Mouse (Mus musculus) MEL (cell line): ENCODE measurements around the gene Mob2. TPM values are rescaled to one million over a fixed set of nuclear protein-coding genes. Genes with fewer than 3 reads are reported as not detected.

Experiments
- DNase-seq: peaks from one replicate; pipeline ENCODE4 v3.0.0; 2011; ENCODE audit warnings: low read depth, low spot score
- H3K27ac ChIP-seq: 2 replicates; pipeline ENCODE4 v1.5.1; 2012; ENCODE audit warnings: low read depth, mild to moderate bottlenecking, control low read depth, low read length, moderate library complexity; ENCODE audit not compliant: control insufficient read depth
- H3K27me3 ChIP-seq, 2 experiments: fragments of 150-350 bp in 1 of 2; sonication (generic) in 1 of 2; 2 replicates each; pipeline ENCODE4 v1.6.1; 2012; ENCODE audit warnings: low read length in 2 of 2, mild to moderate bottlenecking in 2 of 2, improper control_type of control experiment in 1 of 2, moderate library complexity in 1 of 2; ENCODE audit not compliant: insufficient read depth in 2 of 2, control insufficient read depth in 1 of 2
- H3K36me3 ChIP-seq, 2 experiments: 2 replicates each; pipeline ENCODE4 v1.6.1; 2012 to 2014; ENCODE audit warnings: low read length in 2 of 2, improper control_type of control experiment in 1 of 2, inconsistent platforms in 1 of 2, mild to moderate bottlenecking in 1 of 2; ENCODE audit not compliant: insufficient read depth in 2 of 2, control insufficient read depth in 1 of 2
- H3K4me1 ChIP-seq, 2 experiments: fragments of 150-350 bp in 1 of 2; sonication (generic) in 1 of 2; 2 replicates each; pipeline ENCODE4 v1.6.1; 2012; ENCODE audit warnings: low read length in 2 of 2, improper control_type of control experiment in 1 of 2, mild to moderate bottlenecking in 1 of 2; ENCODE audit not compliant: insufficient read depth in 2 of 2, control insufficient read depth in 1 of 2
- H3K4me3 ChIP-seq, 2 experiments: fragments of 150-350 bp in 1 of 2; sonication (generic) in 1 of 2; 2 replicates each; pipeline ENCODE4 v1.5.1; 2012; ENCODE audit warnings: low read depth in 2 of 2, low read length in 2 of 2, mild to moderate bottlenecking in 2 of 2, moderate library complexity in 2 of 2, control low read depth in 1 of 2, improper control_type of control experiment in 1 of 2; ENCODE audit not compliant: control insufficient read depth in 1 of 2, insufficient read depth in 1 of 2
- H3K79me2 ChIP-seq: 2 replicates; pipeline ENCODE4 v1.6.1; 2012; ENCODE audit warnings: mild to moderate bottlenecking, low read length, moderate library complexity; ENCODE audit not compliant: control insufficient read depth, poor library complexity, insufficient read depth
- H3K9ac ChIP-seq: 2 replicates; pipeline ENCODE4 v1.6.1; 2012; ENCODE audit warnings: low read depth, mild to moderate bottlenecking, control low read depth, low read length, moderate library complexity; ENCODE audit not compliant: control insufficient read depth, poor library complexity, severe bottlenecking
- H3K9me3 ChIP-seq: fragments of 150-350 bp; sonication (generic); replicated peaks from 2 replicates; pipeline ENCODE4 v1.6.1; 2012; ENCODE audit warnings: mild to moderate bottlenecking, low read length, improper control_type of control experiment, moderate library complexity; ENCODE audit not compliant: insufficient read depth
- BHLHE40 ChIP-seq: IDR thresholded peaks from 2 replicates; pipeline ENCODE4 v1.6.1; 2012; ENCODE audit warnings: low read depth, mild to moderate bottlenecking, inconsistent platforms, low read length, improper control_type of control experiment, borderline replicate concordance
- CHD1 ChIP-seq: IDR thresholded peaks from 2 replicates; pipeline ENCODE4 v1.6.1; 2012; ENCODE audit warnings: low read depth, mild to moderate bottlenecking, inconsistent platforms, low read length, improper control_type of control experiment
- CHD2 ChIP-seq: IDR thresholded peaks from 2 replicates; pipeline ENCODE4 v1.6.1; 2011; ENCODE audit warnings: low read length, improper control_type of control experiment
- CTCF ChIP-seq, 3 experiments: IDR thresholded peaks in 2 of 3; conservative IDR thresholded peaks in 1 of 3; 2 replicates each; pipeline ENCODE4 v1.5.1; 2011 to 2012; ENCODE audit warnings: low read length in 3 of 3, low read depth in 2 of 3, mild to moderate bottlenecking in 2 of 3, improper control_type of control experiment in 1 of 3, inconsistent platforms in 1 of 3, mixed read lengths in 1 of 3, moderate library complexity in 1 of 3; ENCODE audit not compliant: control insufficient read depth in 1 of 3, insufficient read depth in 1 of 3, poor library complexity in 1 of 3, severe bottlenecking in 1 of 3
- ELF1 ChIP-seq: IDR thresholded peaks from 2 replicates; pipeline ENCODE4 v1.6.1; 2014; ENCODE audit warnings: low read depth, mild to moderate bottlenecking, inconsistent platforms, low read length, improper control_type of control experiment, moderate library complexity
- EP300 ChIP-seq, 2 experiments: IDR thresholded peaks; 2 replicates each; pipeline ENCODE4 v1.6.1; 2011; ENCODE audit warnings: improper control_type of control experiment in 2 of 2, low read length in 2 of 2, low read depth in 1 of 2, mild to moderate bottlenecking in 1 of 2
- HCFC1 ChIP-seq: IDR thresholded peaks from 2 replicates; pipeline ENCODE4 v1.6.1; 2012; ENCODE audit warnings: low read depth, mild to moderate bottlenecking, inconsistent platforms, low read length, improper control_type of control experiment, moderate library complexity
- JUND ChIP-seq: IDR thresholded peaks from 2 replicates; pipeline ENCODE4 v1.6.1; 2011; ENCODE audit warnings: low read depth, mild to moderate bottlenecking, improper control_type of control experiment, low read length
- KAT2A ChIP-seq: conservative IDR thresholded peaks from 2 replicates; pipeline ENCODE4 v1.6.1; 2012; ENCODE audit warnings: low read depth, low read length, improper control_type of control experiment, inconsistent platforms
- MAX ChIP-seq: IDR thresholded peaks from 2 replicates; pipeline ENCODE4 v1.6.1; 2011; ENCODE audit warnings: low read length, improper control_type of control experiment
- MAZ ChIP-seq: IDR thresholded peaks from 2 replicates; pipeline ENCODE4 v1.6.1; 2012; ENCODE audit warnings: low read depth, mild to moderate bottlenecking, inconsistent platforms, low read length, improper control_type of control experiment
- MEF2A ChIP-seq: IDR thresholded peaks from 2 replicates; pipeline ENCODE4 v1.6.1; 2014; ENCODE audit warnings: low read depth, mild to moderate bottlenecking, inconsistent platforms, low read length, improper control_type of control experiment; ENCODE audit not compliant: poor library complexity, insufficient replicate concordance, severe bottlenecking; ENCODE audit errors: extremely low read depth
- MYB ChIP-seq: IDR thresholded peaks from 2 replicates; pipeline ENCODE4 v1.6.1; 2011; ENCODE audit warnings: mild to moderate bottlenecking, low read depth, low read length, improper control_type of control experiment
- MYC ChIP-seq: IDR thresholded peaks from 2 replicates; pipeline ENCODE4 v1.6.1; 2011; ENCODE audit warnings: low read depth, mild to moderate bottlenecking, low read length, improper control_type of control experiment, moderate library complexity
- POLR2A ChIP-seq, 2 experiments: IDR thresholded peaks; 2 replicates each; pipeline ENCODE4 v1.6.1; 2011 to 2012; ENCODE audit warnings: low read length in 2 of 2, mild to moderate bottlenecking in 2 of 2, control low read depth in 1 of 2, improper control_type of control experiment in 1 of 2, low read depth in 1 of 2, moderate library complexity in 1 of 2; ENCODE audit not compliant: control insufficient read depth in 1 of 2, insufficient read depth in 1 of 2, poor library complexity in 1 of 2
- POLR2AphosphoS2 ChIP-seq: IDR thresholded peaks from 2 replicates; pipeline ENCODE4 v1.6.1; 2011; ENCODE audit warnings: low read length, improper control_type of control experiment
- POLR2AphosphoS5 ChIP-seq: IDR thresholded peaks from 2 replicates; pipeline ENCODE4 v1.6.1; 2012; ENCODE audit warnings: low read depth, borderline replicate concordance, mild to moderate bottlenecking, inconsistent platforms, low read length, moderate library complexity, mixed read lengths
- RAD21 ChIP-seq: IDR thresholded peaks from 2 replicates; pipeline ENCODE4 v1.6.1; 2011; ENCODE audit warnings: mild to moderate bottlenecking, low read depth, low read length, improper control_type of control experiment
- RCOR1 ChIP-seq: IDR thresholded peaks from 2 replicates; pipeline ENCODE4 v1.6.1; 2012; ENCODE audit warnings: low read depth, mild to moderate bottlenecking, inconsistent platforms, low read length, improper control_type of control experiment
- SIN3A ChIP-seq: IDR thresholded peaks from 2 replicates; pipeline ENCODE4 v1.6.1; 2012; ENCODE audit warnings: low read length, improper control_type of control experiment, inconsistent platforms
- SMC3 ChIP-seq: IDR thresholded peaks from 2 replicates; pipeline ENCODE4 v1.6.1; 2011; ENCODE audit warnings: low read depth, low read length, improper control_type of control experiment
- TBP ChIP-seq: IDR thresholded peaks from 2 replicates; pipeline ENCODE4 v1.8.0; 2011; ENCODE audit warnings: low read depth, low read length, improper control_type of control experiment
- TCF12 ChIP-seq: IDR thresholded peaks from 2 replicates; pipeline ENCODE4 v1.6.1; 2014; ENCODE audit warnings: low read depth, mild to moderate bottlenecking, inconsistent platforms, low read length, improper control_type of control experiment, moderate library complexity
- USF1 ChIP-seq: IDR thresholded peaks from 2 replicates; pipeline ENCODE4 v1.6.1; 2014; ENCODE audit warnings: low read depth, mild to moderate bottlenecking, inconsistent platforms, low read length, improper control_type of control experiment, moderate library complexity
- USF2 ChIP-seq, 2 experiments: IDR thresholded peaks; 2 replicates each; pipeline ENCODE4 v1.6.1; 2011 to 2012; ENCODE audit warnings: improper control_type of control experiment in 2 of 2, low read length in 2 of 2, borderline replicate concordance in 1 of 2, inconsistent platforms in 1 of 2, low read depth in 1 of 2, mild to moderate bottlenecking in 1 of 2; ENCODE audit not compliant: insufficient read depth in 1 of 2
- ZC3H11A ChIP-seq: IDR thresholded peaks from 2 replicates; pipeline ENCODE4 v1.6.1; 2012; ENCODE audit warnings: low read depth, mild to moderate bottlenecking, inconsistent platforms, low read length, improper control_type of control experiment
- ZKSCAN1 ChIP-seq: IDR thresholded peaks from 2 replicates; pipeline ENCODE4 v1.6.1; 2012; ENCODE audit warnings: low read depth, mild to moderate bottlenecking, inconsistent platforms, low read length, improper control_type of control experiment, moderate library complexity
- ZMIZ1 ChIP-seq: IDR thresholded peaks from 2 replicates; pipeline ENCODE4 v1.6.1; 2012; ENCODE audit warnings: low read depth, mild to moderate bottlenecking, inconsistent platforms, low read length, improper control_type of control experiment, moderate library complexity
- ZNF384 ChIP-seq: IDR thresholded peaks from 2 replicates; pipeline ENCODE4 v1.6.1; 2012; ENCODE audit warnings: low read depth, mild to moderate bottlenecking, inconsistent platforms, low read length, improper control_type of control experiment
- polyA plus RNA-seq, 2 experiments: library from polyadenylated mRNA; stranded (reverse) in 1 of 2; unstranded in 1 of 2; fragments of >175 nt in 1 of 2; fragments of >200 nt in 1 of 2; gene quantifications; 2 replicates each; pipeline versions ENCODE4 v1.2.1 to v1.2.4; 2012; ENCODE audit warnings: low replicate concordance in 2 of 2, low read depth in 1 of 2; ENCODE audit not compliant: insufficient read length in 2 of 2, insufficient read depth in 1 of 2, missing spikeins in 1 of 2
- total RNA-seq: library from RNA; depleted of rRNA; stranded (reverse); fragments of 300-350 nt; gene quantifications from 2 replicates; pipeline ENCODE4 v1.2.3, GENCODE M21; 2012

Gene Mob2
- total and polyA plus RNA-seq, 3 experiments = 33.6 to 45.2 TPM; not detected in 1

- TF ChIP-seq ZNF384 (no peak), CHD1 (no peak), SMC3 (no peak)
- TF ChIP-seq, all 39 proteins: peak for 11
Observed at GRCm38 (mm10) chr7:142060931-142061565, at the start of gene Mob2 (continued).

- no peaks in the 10 kb centered on the region for H3K4me1 ChIP-seq
- TF ChIP-seq MYC = no peak
- no peak for TF ChIP-seq SMC3
- no peak for TF ChIP-seq CHD1
- no peaks in the 10 kb centered on the region for H3K79me2 ChIP-seq
- no peaks in the 10 kb centered on the region for H3K36me3 ChIP-seq
- H3K9ac ChIP-seq = no peak overlapping the region
- no peak for DNase-seq
- H3K9me3 ChIP-seq = no peaks in the 10 kb centered on the region
- H3K27ac ChIP-seq = no peak overlapping the region
- H3K27me3 ChIP-seq = peaks cover 16 to 21% of the 10 kb centered on the region in 2 experiments
- no peak overlapping the region for H3K4me3 ChIP-seq
Observed at GRCm38 (mm10) chr7:142104747-142105146, 43.9 kb upstream of the Mob2 start.

DNA sequence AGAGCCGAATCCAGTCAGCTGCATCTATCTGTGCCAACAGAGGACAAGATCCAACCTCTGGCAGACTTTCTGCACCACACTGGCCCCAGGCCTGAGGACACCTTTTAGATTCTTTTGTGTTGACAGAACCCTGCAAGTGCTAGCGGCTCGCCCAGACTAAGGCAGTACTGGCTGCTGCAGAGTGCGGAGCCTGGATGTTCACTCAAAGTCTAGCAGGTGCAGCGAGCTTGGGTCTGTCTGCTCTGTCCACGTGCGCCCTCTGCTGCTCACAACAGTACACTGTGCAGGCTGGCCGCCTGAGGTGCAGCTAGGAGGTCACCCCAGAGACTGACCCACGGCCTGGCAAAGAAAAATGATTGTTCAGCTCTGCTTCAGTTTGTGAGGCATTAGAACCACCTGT lies 36.9 kb upstream of the Mob2 start:
- H3K27ac ChIP-seq = no peak overlapping the region
- H3K9ac ChIP-seq = no peak overlapping the region
- DNase-seq = peak; percentile 73
- H3K79me2 ChIP-seq = no peaks in the 10 kb centered on the region
- no peak overlapping the region for H3K4me3 ChIP-seq
- H3K9me3 ChIP-seq = no peaks in the 10 kb centered on the region
- H3K27me3 ChIP-seq = peaks cover 22% of the 10 kb centered on the region in 2 experiments
- peaks cover 0 to 3% of the 10 kb centered on the region in 2 experiments; a peak in 1 of 4 replicates for H3K4me1 ChIP-seq
- H3K36me3 ChIP-seq = no peaks in the 10 kb centered on the region; a peak in 1 of 4 replicates
- TF ChIP-seq MAX (0 out of 2 replicates have a peak, but pooled peaks have one; percentile 57), POLR2A (IDR thresholded peaks at IDR 0.05; ENCODE audit: control insufficient read depth in 1 of 2, insufficient read depth in 1 of 2, low read depth in 1 of 2, low read length in 2 of 2, poor library complexity in 1 of 2) (no peak), KAT2A (no peak), JUND (no peak), CTCF (IDR thresholded peaks at IDR 0.05 in 2 of 3, conservative IDR thresholded peaks at IDR 0.05 in 1 of 3; ENCODE audit: control insufficient read depth in 1 of 3, insufficient read depth in 1 of 3, low read depth in 2 of 3, low read length in 3 of 3, poor library complexity in 1 of 3, severe bottlenecking in 1 of 3) (peak; percentile 74 to 97 (median 86)), TBP (no peak), TCF12 (no peak), USF1 (no peak), ZC3H11A (peak; percentile 74), BHLHE40 (no peak), CHD2 (no peak), MYC (no peak), RAD21 (peak; percentile 84), EP300 (IDR thresholded peaks at IDR 0.05; ENCODE audit: low read depth in 1 of 2, low read length in 2 of 2) (no peak), SMC3 (peak; percentile 89), HCFC1 (no peak), MEF2A (no peak), ZKSCAN1 (no peak), USF2 (IDR thresholded peaks at IDR 0.05; ENCODE audit: borderline replicate concordance in 1 of 2, insufficient read depth in 1 of 2, low read depth in 1 of 2, low read length in 2 of 2) (no peak), POLR2AphosphoS2 (no peak), ZMIZ1 (no peak), MAZ (no peak), RCOR1 (no peak), POLR2AphosphoS5 (no peak), CHD1 (no peak), ELF1 (no peak), SIN3A (no peak), MYB (no peak)
